Mouse (Mus musculus) left cerebral cortex, postnatal 4 days (tissue): Measurements from ENCODE around the gene Vamp5. TPM values are rescaled to one million over a fixed set of nuclear protein-coding genes. Genes with fewer than 3 reads are reported as not detected.

Experiments used
- DNase-seq: peaks from one replicate; pipeline ENCODE4 v3.0.0-alpha.2; 2022
- intact Hi-C: fragments of 180-260 bp; cut with DNase I; formaldehyde crosslinking; loops from one replicate; pipeline ENCODE4 v1.15.1; 2025
- total RNA-seq, 2 experiments: library from RNA; stranded (reverse); gene quantifications; 2 replicates each; pipeline ENCODE4 v1.2.3; 2021

Vamp5 gene
- total RNA-seq, 2 experiments from 2014 or later = 5.9 to 8.4 TPM

GRCm38 (mm10) chr6:72367460-72367974, 12.8 kb downstream of the Vamp5 start:
- intact Hi-C loops = loop anchor here (5.0 kb wide), 1 partner anchor 40 kb away; no protein-coding TSS in a partner anchor
- no peak for DNase-seq

GRCm38 (mm10) chr6:72366844-72367443, 13.3 kb downstream of the Vamp5 start, which contains the start of gene Rnf181:
Rnf181 (minus strand) TSS chr6:72366956.
- intact Hi-C loops = loop anchor here (5.0 kb wide), 1 partner anchor 40 kb away; no protein-coding TSS in a partner anchor
- DNase-seq = no peak

GRCm38 (mm10) chr6:72366304-72366703, 14.0 kb downstream of the Vamp5 start:
- intact Hi-C loops = loop anchor here (5.0 kb wide), 1 partner anchor 41 kb away; no protein-coding TSS in a partner anchor
- no peak for DNase-seq

GRCm38 (mm10) chr6:72364985-72365384, 15.3 kb downstream of the Vamp5 start:
- intact Hi-C loops = loop anchor here (5.0 kb wide), 1 partner anchor 42 kb away; no protein-coding TSS in a partner anchor
- no peak for DNase-seq

GRCm38 (mm10) chr6:72364009-72364408, 16.3 kb downstream of the Vamp5 start:
- intact Hi-C loops = no loop called here
- no peak for DNase-seq

- peak; percentile 95 for DNase-seq
- intact Hi-C loops = no loop called here
Measured at GRCm38 (mm10) chr6:72362132-72363028, 17.9 kb downstream of the Vamp5 start.

GRCm38 (mm10) chr6:72361121-72361551, 19.1 kb downstream of the Vamp5 start:
- intact Hi-C loops = no loop called here
- DNase-seq = no peak

- intact Hi-C loops = no loop called here
- no peak for DNase-seq
Measured at GRCm38 (mm10) chr6:72360599-72360935, 19.7 kb downstream of the Vamp5 start.

GRCm38 (mm10) chr6:72359891-72360598, 20.2 kb downstream of the Vamp5 start:
- intact Hi-C loops = no loop called here
- DNase-seq = no peak

GRCm38 (mm10) chr6:72359343-72359742, 20.9 kb downstream of the Vamp5 start:
- DNase-seq = no peak
- intact Hi-C loops = no loop called here

GRCm38 (mm10) chr6:72358086-72358764, 22.0 kb downstream of the Vamp5 start:
- intact Hi-C loops = no loop called here
- no peak for DNase-seq

GRCm38 (mm10) chr6:72357164-72358079, 22.8 kb downstream of the Vamp5 start:
- intact Hi-C loops = no loop called here
- DNase-seq = no peak

GRCm38 (mm10) chr6:72356001-72356532, 24.2 kb downstream of the Vamp5 start:
- intact Hi-C loops = no loop called here
- DNase-seq = no peak

GRCm38 (mm10) chr6:72355066-72355911, 25.0 kb downstream of the Vamp5 start, which contains the start of gene Tmem150a:
Tmem150a (plus strand) TSS chr6:72355447.
- peak; percentile 74 for DNase-seq
- intact Hi-C loops = no loop called here

- DNase-seq = no peak
- intact Hi-C loops = no loop called here
Measured at GRCm38 (mm10) chr6:72354025-72354424, 26.2 kb downstream of the Vamp5 start.

GRCm38 (mm10) chr6:72352636-72353405, 27.4 kb downstream of the Vamp5 start:
- DNase-seq = no peak
- intact Hi-C loops = no loop called here

- intact Hi-C loops = no loop called here
- DNase-seq = no peak
Measured at GRCm38 (mm10) chr6:72350214-72350613, 30.1 kb downstream of the Vamp5 start.
